Mouse (Mus musculus): ENCODE results near the gene Skap1.

GRCm38 (mm10) chr11:96421074-96421473, 43.3 kb upstream of the Skap1 start:
- no peak for TF ChIP-seq CTCF (IDR thresholded peaks at IDR 0.05; ENCODE audit: extremely low read depth, insufficient read depth, low read length)
- no peak for TF ChIP-seq POLR2A (IDR thresholded peaks at IDR 0.05; ENCODE audit: extremely low read depth, insufficient read depth, low read length)
